Mouse (Mus musculus) liver, embryonic 15.5 days (tissue): ENCODE measurements around the gene Gm13040. TPM values are rescaled to one million over a fixed set of nuclear protein-coding genes. Genes with fewer than 3 reads are reported as not detected.
"Not testable (repeated sequence)": the region's sequence is repeated elsewhere in the genome, so short reads cannot be mapped to it uniquely, and the experiment has no call there.

Experiments
- ATAC-seq: fragments of 200-750 bp; cut with Nextera tagmentation; 2 replicates; pipeline ENCODE4 v1.8.0; 2017; ENCODE audit warnings: moderate number of reproducible peaks, mild to moderate bottlenecking, moderate library complexity; ENCODE audit not compliant: insufficient read depth
- H3K27ac ChIP-seq: fragments of 300-500 bp; sonication (generic); replicated peaks from 2 replicates; pipeline ENCODE4 v1.5.1; 2015; ENCODE audit warnings: mild to moderate bottlenecking, inconsistent platforms
- H3K27me3 ChIP-seq: fragments of 300-500 bp; sonication (generic); 2 replicates; pipeline ENCODE4 v1.6.1; 2015; ENCODE audit warnings: mild to moderate bottlenecking, inconsistent platforms
- H3K36me3 ChIP-seq: fragments of 300-500 bp; sonication (generic); replicated peaks from 2 replicates; pipeline ENCODE4 v1.6.1; 2015; ENCODE audit warnings: moderate library complexity, mild to moderate bottlenecking, inconsistent platforms
- H3K4me1 ChIP-seq: fragments of 300-500 bp; sonication (generic); replicated peaks from 2 replicates; pipeline ENCODE4 v1.6.1; 2015; ENCODE audit warnings: inconsistent platforms
- H3K4me2 ChIP-seq: fragments of 300-500 bp; sonication (generic); 2 replicates; pipeline ENCODE4 v1.6.1; 2015; ENCODE audit warnings: moderate library complexity, mild to moderate bottlenecking, inconsistent platforms
- H3K4me3 ChIP-seq: fragments of 300-500 bp; sonication (generic); replicated peaks from 2 replicates; pipeline ENCODE4 v1.5.1; 2015; ENCODE audit warnings: mild to moderate bottlenecking, inconsistent platforms
- H3K9ac ChIP-seq: fragments of 300-500 bp; sonication (generic); 2 replicates; pipeline ENCODE4 v1.6.1; 2015; ENCODE audit warnings: moderate library complexity, mild to moderate bottlenecking, inconsistent platforms
- H3K9me3 ChIP-seq: fragments of 300-500 bp; sonication (generic); replicated peaks from 2 replicates; pipeline ENCODE4 v1.6.1; 2016; ENCODE audit warnings: inconsistent platforms
- WGBS: fragments of 180-500 bp; shearing (Covaris S2); methylation state at CpG from one replicate; pipeline ENCODE4 v1.1.7; 2015; ENCODE audit warnings: mixed read lengths; ENCODE audit not compliant: insufficient replicate concordance; 5-methylcytosine and 5-hydroxymethylcytosine counted together
- polyA plus RNA-seq: library from polyadenylated mRNA; unstranded; fragments of >200 nt; fragmentation: Nextera tagmentation; extraction: Ambion mirVana; gene quantifications from 2 replicates; pipeline ENCODE4 v1.2.1, GENCODE M21; 2015

The Gm13040 gene
- polyA plus RNA-seq: not detected in 2 replicates

GRCm38 (mm10) chr4:143535654-143536053 lies at the start of gene Gm13040:
Gene Gm13040, plus strand, starts transcription at chr4:143535954.
- H3K9me3 ChIP-seq, H3K4me2 ChIP-seq, ATAC-seq, H3K4me3 ChIP-seq, H3K27ac ChIP-seq, H3K27me3 ChIP-seq, H3K9ac ChIP-seq, H3K4me1 ChIP-seq, H3K36me3 ChIP-seq: not testable (repeated sequence)
- WGBS: no CpG with 5 or more reads among the region's 3 CpGs

GRCm38 (mm10) chr4:143511043-143511442 lies 24.7 kb upstream of the Gm13040 start, which contains the start of gene Gm13043:
Gene Gm13043, plus strand, starts transcription at chr4:143511343.
- H3K27ac ChIP-seq: no peak within 1 kb of the TSS
- H3K27me3 ChIP-seq: no peaks in the 10 kb centered on the region
- no peak within 1 kb of the TSS for H3K4me3 ChIP-seq
- no peaks in the 10 kb centered on the region for H3K36me3 ChIP-seq
- no peak for ATAC-seq
- WGBS: 47% methylated on average over 3 of the region's 3 CpGs
- no peak within 1 kb of the TSS for H3K9ac ChIP-seq
- no peak within 1 kb of the TSS for H3K4me2 ChIP-seq
- H3K4me1 ChIP-seq: no peaks in the 10 kb centered on the region
- H3K9me3 ChIP-seq: no peaks in the 10 kb centered on the region

- H3K36me3 ChIP-seq, H3K4me3 ChIP-seq, ATAC-seq, H3K27ac ChIP-seq, H3K9me3 ChIP-seq, H3K4me2 ChIP-seq, H3K9ac ChIP-seq, H3K4me1 ChIP-seq, H3K27me3 ChIP-seq: not testable (repeated sequence)
- WGBS: no CpG with 5 or more reads among the region's 3 CpGs
Measured at GRCm38 (mm10) chr4:143551400-143551799, 15.6 kb downstream of the Gm13040 start, which contains the start of the genes BC080695 and Gm13057. Gene BC080695, plus strand, starts transcription at chr4:143551700. Gene Gm13057, plus strand, starts transcription at chr4:143551709.

Other genes with a start within 250 kb of the Gm13040 start
- 1.1 and 1.8 TPM in 2 replicates for gene Pdpn, start 236.4 kb upstream of the Gm13040 start, polyA plus RNA-seq
- gene Lrrc38, start 186.2 kb upstream of the Gm13040 start, polyA plus RNA-seq: 0.07 TPM in 1 of 2 replicates, not detected in the other
- not detected in 2 replicates for gene Pramel1, start 141.5 kb upstream of the Gm13040 start, polyA plus RNA-seq
- gene Pramef8, start 123.5 kb upstream of the Gm13040 start, polyA plus RNA-seq: 3.7 and 3.8 TPM in 2 replicates
- gene Oog4, start 85.6 kb upstream of the Gm13040 start, polyA plus RNA-seq: not detected in 2 replicates
- gene Gm13043, start 24.6 kb upstream of the Gm13040 start, polyA plus RNA-seq: not detected in 2 replicates
- gene BC080695, start 15.7 kb downstream of the Gm13040 start, polyA plus RNA-seq: not detected in 2 replicates
- not detected in 2 replicates for gene Gm13057, start 15.8 kb downstream of the Gm13040 start, polyA plus RNA-seq
- gene Gm13083, start 79.0 kb downstream of the Gm13040 start, polyA plus RNA-seq: not detected in 2 replicates
- gene Gm13088, start 121.3 kb downstream of the Gm13040 start, polyA plus RNA-seq: not detected in 2 replicates
- gene Gm13089, start 166.8 kb downstream of the Gm13040 start, polyA plus RNA-seq: not detected in 2 replicates
- not detected in 2 replicates for gene Gm13078, start 183.5 kb downstream of the Gm13040 start, polyA plus RNA-seq